Mouse (Mus musculus): ENCODE data around the gene Slc1a2.
A peak's percentile ranks its signal among the peaks of the same experiment; 100 is the strongest.

Slc1a2 gene

DNA sequence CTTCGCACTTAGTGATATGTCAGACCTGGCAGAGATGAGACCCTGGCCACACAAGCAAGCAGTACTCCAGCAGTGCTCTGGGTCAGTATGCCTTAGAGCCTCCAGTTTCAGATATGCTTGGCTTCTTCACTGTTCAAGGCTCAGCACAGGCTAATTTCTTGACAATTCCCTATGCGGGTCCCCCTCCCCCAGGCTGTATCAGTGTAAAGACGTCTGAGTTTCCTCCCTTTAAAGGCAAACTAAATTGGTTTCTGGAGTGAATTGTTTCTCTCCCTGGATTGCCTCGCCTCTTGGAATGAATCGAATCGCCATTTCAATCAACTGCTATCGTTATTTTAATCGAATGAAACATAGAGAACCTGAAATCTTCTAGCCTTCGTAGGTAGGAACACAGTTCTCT lies 4.5 kb downstream of the Slc1a2 start:
- no peak for DNase-seq (ENCODE audit: inconsistent age in 2 of 2, low spot score in 1 of 2)

DNA sequence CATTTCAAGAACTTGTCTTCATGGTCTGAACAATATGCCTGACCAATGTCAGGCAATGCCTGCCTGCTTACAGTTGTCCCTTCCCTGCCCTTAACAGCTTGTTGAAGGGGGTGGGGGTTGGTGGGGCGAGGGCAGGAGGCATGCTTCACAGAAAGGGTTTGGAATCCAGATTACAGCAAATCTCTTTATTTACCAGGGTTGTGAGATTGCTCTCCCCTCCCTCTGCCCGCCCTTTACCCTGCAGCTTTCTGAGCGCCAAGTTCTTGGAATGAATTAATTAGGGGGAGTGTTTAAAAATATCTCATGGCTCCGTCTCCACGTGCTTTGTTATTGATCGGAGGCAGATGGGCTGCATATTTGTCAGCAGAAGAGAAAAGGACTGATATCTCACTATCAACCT lies 4.9 kb downstream of the Slc1a2 start:
- no peak for DNase-seq (ENCODE audit: inconsistent age in 2 of 2, low spot score in 1 of 2)

DNA sequence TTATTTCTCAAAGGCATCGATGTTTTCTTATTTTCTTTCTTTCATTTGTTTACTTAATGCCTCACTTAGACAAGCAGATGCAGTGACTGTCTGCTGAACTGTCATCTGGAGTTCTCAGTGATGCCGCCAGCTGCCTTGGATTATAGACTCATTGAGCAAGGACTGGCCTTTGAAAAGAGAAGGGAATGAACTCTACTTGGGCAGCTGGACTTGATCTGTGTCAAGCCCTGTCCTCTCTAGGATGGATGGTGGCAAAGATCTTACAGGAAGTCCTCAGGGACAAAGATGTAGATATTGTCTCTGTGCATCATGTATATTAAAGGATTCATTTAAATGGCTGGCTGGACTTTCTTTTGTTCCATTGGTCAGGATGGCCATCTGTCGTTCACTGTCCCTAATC lies 5.4 kb downstream of the Slc1a2 start:
- DNase-seq (ENCODE audit: inconsistent age in 2 of 2, low spot score in 1 of 2) = no peak

GRCm38 (mm10) chr2:102667981-102668380 lies 9.5 kb downstream of the Slc1a2 start:
- DNase-seq (ENCODE audit: inconsistent age in 2 of 2, low spot score in 1 of 2) = no peak

- DNase-seq (ENCODE audit: inconsistent age in 2 of 2, low spot score in 1 of 2) = no peak
Observed at GRCm38 (mm10) chr2:102669580-102669979, 11.1 kb downstream of the Slc1a2 start.

DNA sequence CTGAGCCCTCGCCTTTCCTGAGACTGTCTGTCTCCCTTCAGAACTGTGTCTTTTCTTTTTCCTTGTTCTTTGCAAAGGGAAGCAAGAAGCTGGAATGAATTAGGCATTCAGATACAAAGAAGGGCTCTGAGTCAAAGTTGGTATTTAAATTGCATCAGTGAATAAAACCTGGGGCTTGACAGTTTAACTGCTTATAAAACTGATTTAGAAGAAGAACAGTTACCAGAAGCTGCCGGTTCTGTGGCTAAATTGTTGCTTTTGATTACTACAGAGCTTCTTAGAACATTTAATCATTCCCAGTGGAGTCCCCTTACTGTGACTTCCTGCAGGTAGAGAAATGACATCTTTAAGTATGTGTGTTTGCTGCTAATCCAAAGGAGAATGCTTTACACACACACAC lies 16.1 kb downstream of the Slc1a2 start:
- DNase-seq (ENCODE audit: inconsistent age in 2 of 2, low spot score in 1 of 2) = no peak

DNA sequence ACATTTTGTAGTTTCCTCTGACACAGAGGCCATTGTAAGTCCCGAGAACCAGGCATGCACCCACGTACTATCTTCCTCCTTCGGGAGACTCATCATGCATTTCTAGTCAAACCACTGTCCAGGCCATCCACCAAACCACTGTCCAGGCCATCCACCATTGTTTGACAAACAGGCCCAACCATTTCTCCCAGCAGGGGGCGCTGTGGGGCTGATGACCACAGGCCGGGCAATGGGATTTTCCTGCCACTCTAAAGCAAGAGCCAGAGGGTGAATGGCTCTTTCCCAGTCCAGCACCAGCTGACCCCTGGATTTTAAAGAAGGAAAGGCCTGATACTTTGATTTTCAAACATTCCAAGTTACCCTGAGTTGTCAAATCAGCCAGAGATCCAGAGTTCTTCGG lies 16.8 kb downstream of the Slc1a2 start:
- DNase-seq (ENCODE audit: inconsistent age in 2 of 2, low spot score in 1 of 2) = peak; percentile 49 to 85

- DNase-seq (ENCODE audit: inconsistent age in 2 of 2, low spot score in 1 of 2) = no peak
Observed at GRCm38 (mm10) chr2:102676716-102677312, 18.4 kb downstream of the Slc1a2 start.

- no peak for DNase-seq (ENCODE audit: inconsistent age in 2 of 2, low spot score in 1 of 2)
Observed at GRCm38 (mm10) chr2:102677400-102677799, 18.9 kb downstream of the Slc1a2 start.

DNA sequence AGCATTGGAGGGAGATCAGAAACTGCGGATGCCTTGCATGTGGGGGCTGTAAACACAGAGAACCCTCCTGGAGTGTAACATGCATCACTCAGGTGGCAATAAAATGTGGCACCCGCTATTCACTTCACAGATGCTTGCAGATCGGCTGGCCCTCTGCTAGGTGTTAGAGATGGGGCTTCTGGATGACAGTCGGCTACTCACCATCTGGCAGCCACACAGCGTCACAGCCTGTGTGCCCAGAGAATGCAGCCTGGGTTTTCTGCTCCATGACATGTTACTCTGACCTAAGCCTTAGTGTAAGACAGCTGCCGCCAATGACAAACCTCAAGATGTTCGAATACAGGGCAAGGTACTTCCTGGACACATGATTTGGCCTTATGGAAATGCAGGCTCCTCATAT lies 22.9 kb downstream of the Slc1a2 start:
- DNase-seq (ENCODE audit: inconsistent age in 2 of 2, low spot score in 1 of 2) = no peak

DNA sequence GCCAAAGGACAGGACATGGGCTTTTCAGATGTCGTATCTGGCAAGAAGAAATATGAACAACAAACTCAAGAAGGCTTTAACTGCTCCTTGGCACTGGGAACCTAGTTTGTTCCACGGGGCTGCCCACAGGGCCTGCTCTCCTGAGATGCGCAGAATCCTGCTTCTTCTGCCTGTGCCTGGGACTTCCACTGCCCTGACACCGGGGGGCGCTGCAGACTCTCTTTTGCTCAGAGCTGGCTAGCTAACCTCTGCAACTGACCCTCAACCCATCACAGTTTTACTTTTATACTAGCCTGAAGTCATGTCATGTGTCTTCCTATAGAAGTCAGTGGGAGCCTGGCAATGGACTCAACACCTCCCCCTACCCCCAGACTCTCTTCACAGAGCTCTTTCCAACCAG lies 23.7 kb downstream of the Slc1a2 start:
- DNase-seq (ENCODE audit: inconsistent age in 2 of 2, low spot score in 1 of 2) = peak; percentile 18 to 73

DNA sequence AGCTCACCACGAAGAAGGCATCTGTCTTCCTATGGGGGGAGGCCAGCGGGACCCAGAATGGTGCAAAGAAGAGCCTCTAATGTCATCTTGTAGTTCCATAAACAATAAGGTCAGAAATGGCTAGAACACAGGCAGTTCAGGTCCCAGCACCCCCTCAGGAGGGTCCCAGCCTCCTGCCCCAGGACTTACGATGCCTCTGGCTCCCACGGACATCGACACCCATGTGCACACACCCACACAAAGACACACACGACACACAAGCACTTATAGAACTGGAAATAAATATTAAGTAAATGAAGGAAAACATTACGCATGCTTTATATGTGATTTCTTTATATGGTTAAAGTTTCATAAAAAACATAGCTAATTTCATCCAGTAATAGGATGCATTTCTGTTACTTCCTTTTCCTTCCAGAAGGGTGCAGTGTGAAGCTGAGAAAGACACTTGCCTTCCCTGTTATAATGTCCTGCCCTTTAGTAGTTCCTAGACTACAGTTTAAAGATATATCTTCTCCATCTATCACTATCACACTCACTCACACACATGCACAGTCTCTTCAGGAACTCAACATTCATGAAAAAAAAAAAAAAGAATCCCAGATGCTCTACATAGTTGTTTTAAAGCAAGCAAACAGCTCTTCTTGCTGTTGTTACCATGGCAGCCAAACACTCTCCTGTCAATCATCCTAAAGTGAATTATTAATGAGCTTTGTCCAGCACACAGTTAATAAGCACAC lies 27.1 kb downstream of the Slc1a2 start:
- peak in 1 of 2 experiments; percentile 55 for DNase-seq (ENCODE audit: inconsistent age in 2 of 2, low spot score in 1 of 2)

DNA sequence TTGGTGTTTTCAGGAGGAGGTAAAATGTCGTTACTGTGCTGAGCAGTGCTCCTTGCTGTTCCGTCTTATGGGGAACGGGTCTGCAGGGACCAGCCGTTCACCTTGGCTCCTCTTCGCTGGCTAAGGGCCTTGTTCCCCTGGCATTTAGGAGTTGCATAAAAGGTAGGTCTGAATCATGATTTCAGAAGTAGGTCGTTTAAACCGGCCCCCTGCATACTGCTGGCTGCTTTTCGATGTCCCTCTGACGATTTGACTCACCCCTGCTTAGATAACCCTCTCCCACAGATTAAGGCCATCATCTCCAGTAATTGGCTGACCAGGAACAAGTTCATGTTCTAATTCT lies 27.6 kb downstream of the Slc1a2 start:
- DNase-seq (ENCODE audit: inconsistent age in 2 of 2, low spot score in 1 of 2) = peak; percentile 8 to 80

GRCm38 (mm10) chr2:102693556-102693955 lies 35.1 kb downstream of the Slc1a2 start:
- DNase-seq (ENCODE audit: inconsistent age in 2 of 2, low spot score in 1 of 2) = no peak

DNA sequence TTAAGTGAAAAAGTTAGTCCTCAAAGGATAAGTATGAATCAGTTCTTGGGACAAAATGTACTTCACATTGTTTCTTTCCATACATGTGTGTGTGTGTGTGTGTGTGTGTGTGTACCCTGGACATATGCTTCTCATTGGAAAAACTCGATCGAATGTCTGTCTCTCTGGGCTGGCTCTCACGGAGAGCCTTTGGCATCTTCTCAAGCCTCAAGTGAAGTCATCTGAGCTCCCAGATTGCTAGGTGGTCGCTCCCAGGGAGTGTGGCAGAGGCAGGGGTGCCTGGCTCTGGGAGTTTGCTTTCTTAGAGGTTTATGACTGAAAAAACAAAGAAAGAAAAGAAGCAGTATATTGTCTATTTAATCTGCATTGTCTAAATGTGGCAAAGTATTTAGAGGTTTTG lies 36.3 kb downstream of the Slc1a2 start:
- no peak for DNase-seq (ENCODE audit: inconsistent age in 2 of 2, low spot score in 1 of 2)

- no peak for DNase-seq (ENCODE audit: inconsistent age in 2 of 2, low spot score in 1 of 2)
Observed at GRCm38 (mm10) chr2:102695541-102695940, 37.1 kb downstream of the Slc1a2 start.

DNA sequence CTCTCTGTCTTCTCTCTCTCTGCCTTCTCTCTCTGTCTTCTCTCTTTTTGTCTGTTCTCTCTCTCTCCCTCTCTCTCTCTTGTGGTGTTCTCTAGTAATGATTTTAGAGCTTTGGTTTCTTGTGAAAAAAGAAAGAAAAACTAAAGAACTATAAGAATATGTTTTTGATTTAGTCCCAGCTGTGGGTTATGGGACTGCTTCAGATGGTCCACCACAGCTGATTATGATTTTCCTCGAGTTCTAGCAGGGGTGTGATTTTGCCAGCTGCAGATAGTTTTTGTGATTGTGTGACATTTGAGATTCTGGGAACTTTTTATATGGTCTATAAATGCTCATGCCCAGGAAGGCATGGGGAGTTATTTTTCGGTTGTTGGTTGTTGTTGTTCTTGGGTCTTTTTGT lies 39.3 kb downstream of the Slc1a2 start:
- DNase-seq (ENCODE audit: inconsistent age in 2 of 2, low spot score in 1 of 2) = no peak

GRCm38 (mm10) chr2:102699921-102700320 lies 41.5 kb downstream of the Slc1a2 start:
- no peak for DNase-seq (ENCODE audit: inconsistent age in 2 of 2, low spot score in 1 of 2)

GRCm38 (mm10) chr2:102700695-102701094 lies 42.2 kb downstream of the Slc1a2 start:
- DNase-seq (ENCODE audit: inconsistent age in 2 of 2, low spot score in 1 of 2) = no peak

DNA sequence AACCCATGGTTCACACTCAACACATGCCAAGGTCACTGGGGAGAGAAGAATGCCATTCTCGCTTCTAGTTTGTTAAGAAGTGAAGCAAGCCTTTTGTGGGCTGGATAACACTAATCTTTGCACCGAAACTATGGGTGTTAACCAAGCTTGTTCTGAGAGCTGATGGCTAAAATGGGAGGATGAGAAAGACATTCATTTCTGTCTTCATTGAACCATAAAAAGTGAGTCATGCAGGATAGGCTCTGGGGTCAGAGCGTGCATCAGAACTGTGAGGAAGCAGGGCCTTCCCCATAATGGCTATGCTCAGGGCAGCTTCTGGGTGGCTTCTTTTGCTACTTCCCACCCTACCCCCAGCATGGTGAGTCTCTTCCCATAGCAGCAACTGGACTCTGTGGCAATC lies 42.9 kb downstream of the Slc1a2 start:
- no peak for DNase-seq (ENCODE audit: inconsistent age in 2 of 2, low spot score in 1 of 2)

DNA sequence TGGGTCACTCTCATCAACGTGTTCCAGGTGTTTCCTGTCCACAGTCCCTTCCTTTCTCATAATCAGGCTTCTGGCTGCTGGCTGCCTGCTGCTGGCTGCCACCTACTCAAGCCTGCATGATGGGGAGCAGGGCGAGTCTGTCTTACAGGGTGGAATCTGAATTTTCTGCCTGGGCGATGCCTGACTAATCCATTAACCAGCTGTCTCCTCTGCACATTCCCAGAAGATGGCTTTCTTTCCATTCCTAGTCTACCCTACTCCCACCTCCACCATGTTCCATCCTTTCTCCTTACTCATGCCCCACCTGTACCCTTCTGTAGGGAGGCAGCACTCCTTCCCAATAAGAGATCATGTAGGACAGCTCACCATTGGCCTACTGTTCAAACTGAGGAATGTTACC lies 45.1 kb downstream of the Slc1a2 start:
- DNase-seq (ENCODE audit: inconsistent age in 2 of 2, low spot score in 1 of 2) = no peak

DNA sequence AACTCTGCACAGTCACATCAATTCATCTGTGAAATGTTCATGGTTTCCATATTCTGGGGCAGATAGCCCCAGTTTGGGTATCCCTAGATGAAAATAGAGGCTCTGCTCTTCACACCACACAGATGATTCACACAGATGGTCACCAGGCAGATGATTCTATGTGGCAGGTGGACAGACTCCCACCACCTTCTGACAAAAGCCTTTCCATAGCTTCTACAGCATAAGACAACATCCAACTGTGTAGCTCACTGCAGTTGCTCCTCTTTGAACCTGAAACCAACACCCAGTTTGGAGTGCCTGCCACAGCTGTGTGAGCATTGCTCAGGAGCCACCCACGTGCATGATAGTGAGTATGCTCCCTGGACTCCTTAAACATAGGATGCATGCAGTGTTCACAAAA lies 46.3 kb downstream of the Slc1a2 start:
- DNase-seq (ENCODE audit: inconsistent age in 2 of 2, low spot score in 1 of 2) = no peak

DNA sequence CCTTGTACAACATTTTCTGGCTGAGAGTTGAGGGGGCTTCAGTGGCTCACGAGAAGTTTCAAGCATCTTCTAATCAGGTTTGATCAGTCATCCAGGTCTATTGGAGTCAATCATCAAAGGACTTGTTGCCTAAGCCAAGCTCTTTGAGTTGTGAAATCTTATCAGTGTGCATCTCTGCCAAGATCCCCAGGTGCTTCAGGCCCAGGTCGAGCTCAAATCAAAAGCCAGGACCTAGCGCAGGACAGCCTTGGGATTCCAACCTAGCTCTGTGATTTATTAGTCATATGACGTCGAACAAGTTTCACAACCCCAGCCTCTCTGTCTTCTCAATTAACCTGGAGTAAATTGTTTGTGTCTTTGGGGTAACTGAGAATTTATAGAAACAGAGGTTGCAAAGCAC lies 53.1 kb downstream of the Slc1a2 start:
- peak in 1 of 2 experiments; percentile 38 for DNase-seq (ENCODE audit: inconsistent age in 2 of 2, low spot score in 1 of 2)
